Mouse (Mus musculus): ENCODE data around the gene Scamp3. TPM values are rescaled to one million over a fixed set of nuclear protein-coding genes. Genes with fewer than 3 reads are reported as not detected.

Scamp3 gene
- polyA plus RNA-seq (2011; ENCODE audit: insufficient read length, low read depth, missing spikeins) = 75.7 and 91.2 TPM in 2 replicates

DNA sequence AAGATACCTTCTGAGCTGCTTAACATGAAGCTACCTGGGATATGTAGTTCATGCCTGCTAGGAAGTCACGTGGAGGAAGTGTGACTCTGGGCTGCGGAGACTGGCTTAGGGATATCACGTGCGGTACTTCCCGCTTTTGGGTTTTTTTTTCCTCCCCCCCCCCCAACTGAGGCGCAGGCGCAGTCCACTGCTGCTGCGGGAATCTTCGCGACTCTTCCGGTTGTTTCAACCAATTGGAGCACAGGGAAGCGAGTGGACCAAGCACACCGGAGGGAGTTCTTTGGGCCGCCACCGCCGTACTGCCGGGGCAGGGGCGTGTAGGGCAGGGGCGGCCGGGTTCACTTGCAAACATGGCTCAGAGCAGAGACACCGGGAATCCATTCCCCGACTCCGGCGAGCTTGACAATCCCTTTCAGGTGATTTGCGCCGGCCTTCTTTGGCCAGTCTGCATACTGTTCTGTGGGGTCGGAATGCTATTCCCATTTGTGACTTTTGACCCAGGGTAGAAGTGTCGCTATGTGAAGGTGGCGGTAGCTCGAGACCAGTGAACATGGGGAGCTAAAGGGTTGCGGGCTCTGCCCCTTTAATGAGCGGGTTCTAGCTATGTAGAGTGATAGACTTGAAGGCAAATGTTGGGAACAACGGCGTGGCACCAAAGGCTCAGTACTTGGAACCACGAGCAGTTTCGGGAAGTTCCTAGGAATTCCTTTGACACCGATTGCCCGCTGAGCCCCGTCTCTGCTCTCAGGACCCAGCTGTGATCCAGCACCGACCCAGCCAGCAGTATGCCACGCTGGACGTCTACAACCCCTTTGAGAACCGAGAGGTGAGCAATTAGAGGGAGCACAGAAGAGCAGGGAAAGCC lies at the start of gene Scamp3:
TSS of gene Scamp3 (plus strand) at position 232 of the 865 bp plus-strand sequence.
- no peak for TF ChIP-seq CTCF (IDR thresholded peaks at IDR 0.05; ENCODE audit: borderline replicate concordance, insufficient read depth, low read length)
- TF ChIP-seq POLR2A (IDR thresholded peaks at IDR 0.05; ENCODE audit: low read depth, low read length) = peak; percentile 73
- peak within 1 kb of the TSS; percentile 89 for H3K4me3 ChIP-seq (ENCODE audit: insufficient read depth, low read length)
- peak within 1 kb of the TSS; percentile 59 for H3K27ac ChIP-seq (ENCODE audit: insufficient read depth, low read length)
- peaks cover 2% of the 10 kb centered on the region; the same call in 1 of the 2 replicates for H3K4me1 ChIP-seq (ENCODE audit: control insufficient read depth, insufficient read depth, low read length)

DNA sequence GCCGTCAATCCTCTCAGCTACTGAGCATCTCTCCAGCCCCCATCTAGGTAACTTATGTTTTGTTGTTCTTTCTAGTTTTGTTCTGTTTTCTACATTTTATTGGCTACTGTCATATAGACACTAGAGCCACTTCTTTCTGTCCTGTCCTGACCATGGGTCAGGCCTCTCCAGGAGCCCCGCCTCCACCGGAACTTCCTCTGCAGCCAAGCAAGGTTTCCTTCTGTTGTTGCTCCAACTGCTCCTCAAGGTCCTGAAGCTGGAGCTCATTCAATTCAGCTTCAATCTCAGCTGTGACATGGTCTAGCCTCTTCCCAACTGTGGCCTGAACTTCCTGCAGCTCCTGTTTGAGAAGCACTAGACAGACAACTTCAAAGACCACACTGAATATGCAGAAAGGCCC lies 47.4 kb upstream of the Scamp3 start:
- no peak overlapping the region for H3K4me3 ChIP-seq (ENCODE audit: insufficient read depth, low read length)
- no peak overlapping the region for H3K27ac ChIP-seq (ENCODE audit: insufficient read depth, low read length)
- TF ChIP-seq POLR2A (IDR thresholded peaks at IDR 0.05; ENCODE audit: low read depth, low read length) = no peak
- TF ChIP-seq CTCF (IDR thresholded peaks at IDR 0.05; ENCODE audit: borderline replicate concordance, insufficient read depth, low read length) = no peak
- no peaks in the 10 kb centered on the region for H3K4me1 ChIP-seq (ENCODE audit: control insufficient read depth, insufficient read depth, low read length)

- Histone ChIP-seq H3K4me3 (ENCODE audit: insufficient read depth, low read length) (no peak overlapping the region), H3K4me1 (ENCODE audit: control insufficient read depth, insufficient read depth, low read length) (no peaks in the 10 kb centered on the region), H3K27ac (ENCODE audit: insufficient read depth, low read length) (no peak overlapping the region)
- TF ChIP-seq CTCF (IDR thresholded peaks at IDR 0.05; ENCODE audit: borderline replicate concordance, insufficient read depth, low read length) (no peak), POLR2A (IDR thresholded peaks at IDR 0.05; ENCODE audit: low read depth, low read length) (no peak)
Observed at GRCm38 (mm10) chr3:89131816-89132215, 45.5 kb upstream of the Scamp3 start.

GRCm38 (mm10) chr3:89132285-89133062 lies 44.8 kb upstream of the Scamp3 start:
- Histone ChIP-seq H3K27ac (ENCODE audit: insufficient read depth, low read length) (no peak overlapping the region), H3K4me1 (ENCODE audit: control insufficient read depth, insufficient read depth, low read length) (no peaks in the 10 kb centered on the region), H3K4me3 (ENCODE audit: insufficient read depth, low read length) (no peak overlapping the region)
- TF ChIP-seq CTCF (IDR thresholded peaks at IDR 0.05; ENCODE audit: borderline replicate concordance, insufficient read depth, low read length) (no peak), POLR2A (IDR thresholded peaks at IDR 0.05; ENCODE audit: low read depth, low read length) (no peak)

- Histone ChIP-seq H3K4me3 (ENCODE audit: insufficient read depth, low read length) (no peak overlapping the region), H3K4me1 (ENCODE audit: control insufficient read depth, insufficient read depth, low read length) (no peaks in the 10 kb centered on the region), H3K27ac (ENCODE audit: insufficient read depth, low read length) (no peak overlapping the region)
- no peak for TF ChIP-seq CTCF (IDR thresholded peaks at IDR 0.05; ENCODE audit: borderline replicate concordance, insufficient read depth, low read length)
- no peak for TF ChIP-seq POLR2A (IDR thresholded peaks at IDR 0.05; ENCODE audit: low read depth, low read length)
Observed at GRCm38 (mm10) chr3:89133063-89133450, 44.2 kb upstream of the Scamp3 start.

- H3K4me1 ChIP-seq (ENCODE audit: control insufficient read depth, insufficient read depth, low read length) = no peaks in the 10 kb centered on the region
- H3K4me3 ChIP-seq (ENCODE audit: insufficient read depth, low read length) = no peak overlapping the region
- TF ChIP-seq CTCF (IDR thresholded peaks at IDR 0.05; ENCODE audit: borderline replicate concordance, insufficient read depth, low read length) (no peak), POLR2A (IDR thresholded peaks at IDR 0.05; ENCODE audit: low read depth, low read length) (no peak)
- H3K27ac ChIP-seq (ENCODE audit: insufficient read depth, low read length) = no peak overlapping the region
Observed at GRCm38 (mm10) chr3:89133752-89134151, 43.5 kb upstream of the Scamp3 start.

DNA sequence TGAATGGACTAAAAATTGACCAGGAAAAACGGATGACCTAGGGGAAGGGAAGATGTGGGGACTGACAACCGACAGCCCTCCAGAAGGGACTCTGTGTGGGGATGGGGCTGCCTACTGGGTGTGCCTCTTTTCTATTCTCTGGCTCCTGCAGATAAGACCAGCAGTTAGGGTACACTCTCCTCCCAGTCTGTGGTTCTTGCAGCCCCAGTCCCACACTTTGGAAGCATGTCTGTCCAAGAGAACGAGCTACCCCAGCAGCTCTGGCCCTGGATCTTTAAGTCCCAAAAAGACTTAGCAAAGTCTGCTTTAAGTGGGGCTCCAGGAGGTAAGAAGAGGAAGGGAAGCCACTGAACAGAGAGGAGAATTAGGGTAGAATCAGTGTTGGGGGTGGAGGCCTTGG lies 41.3 kb upstream of the Scamp3 start, which contains the start of gene Pklr:
TSS of gene Pklr (plus strand) at position 185 of the 400 bp plus-strand sequence.
- Histone ChIP-seq H3K4me3 (ENCODE audit: insufficient read depth, low read length) (no peak within 1 kb of the TSS), H3K27ac (ENCODE audit: insufficient read depth, low read length) (no peak within 1 kb of the TSS), H3K4me1 (ENCODE audit: control insufficient read depth, insufficient read depth, low read length) (no peaks in the 10 kb centered on the region)
- TF ChIP-seq POLR2A (IDR thresholded peaks at IDR 0.05; ENCODE audit: low read depth, low read length) (no peak), CTCF (IDR thresholded peaks at IDR 0.05; ENCODE audit: borderline replicate concordance, insufficient read depth, low read length) (no peak)

GRCm38 (mm10) chr3:89136365-89136764 lies 40.9 kb upstream of the Scamp3 start:
- no peak overlapping the region for H3K4me3 ChIP-seq (ENCODE audit: insufficient read depth, low read length)
- no peaks in the 10 kb centered on the region for H3K4me1 ChIP-seq (ENCODE audit: control insufficient read depth, insufficient read depth, low read length)
- TF ChIP-seq CTCF (IDR thresholded peaks at IDR 0.05; ENCODE audit: borderline replicate concordance, insufficient read depth, low read length) (no peak), POLR2A (IDR thresholded peaks at IDR 0.05; ENCODE audit: low read depth, low read length) (no peak)
- no peak overlapping the region for H3K27ac ChIP-seq (ENCODE audit: insufficient read depth, low read length)

GRCm38 (mm10) chr3:89144821-89145220 lies 32.5 kb upstream of the Scamp3 start:
- Histone ChIP-seq H3K4me1 (ENCODE audit: control insufficient read depth, insufficient read depth, low read length) (no peaks in the 10 kb centered on the region), H3K4me3 (ENCODE audit: insufficient read depth, low read length) (no peak overlapping the region), H3K27ac (ENCODE audit: insufficient read depth, low read length) (no peak overlapping the region)
- no peak for TF ChIP-seq CTCF (IDR thresholded peaks at IDR 0.05; ENCODE audit: borderline replicate concordance, insufficient read depth, low read length)
- no peak for TF ChIP-seq POLR2A (IDR thresholded peaks at IDR 0.05; ENCODE audit: low read depth, low read length)
